Mouse (Mus musculus) T-helper 2 cell (primary cell): ENCODE data around the gene Ptprj.
"Not testable (repeated sequence)": the region's sequence is repeated elsewhere in the genome, so short reads cannot be mapped to it uniquely, and the experiment has no call there.

Experiments
- in situ Hi-C: fragments of 300-600 bp; cut with MboI, MseI; formaldehyde crosslinking; loops from one replicate; pipeline ENCODE4 v1.15.1; 2025; ENCODE audit warnings: high pct_unique_total_duplicates

Ptprj gene

GRCm38 (mm10) chr2:90487471-90488238, 92.8 kb downstream of the Ptprj start:
- in situ Hi-C loops = no loop called here

- in situ Hi-C loops = no loop called here
These were observed 94.2 kb downstream of the Ptprj start for GRCm38 (mm10) chr2:90486226-90486755.

GRCm38 (mm10) chr2:90481505-90481904, 98.9 kb downstream of the Ptprj start:
- in situ Hi-C loops = loop anchor here (5.0 kb wide), 1 partner anchor 86 kb away; no protein-coding TSS in a partner anchor

- in situ Hi-C loops = loop anchor here (5.0 kb wide), 1 partner anchor 86 kb away; no protein-coding TSS in a partner anchor
These were observed 99.6 kb downstream of the Ptprj start for GRCm38 (mm10) chr2:90480747-90481308.

GRCm38 (mm10) chr2:90478531-90478930, 101.9 kb downstream of the Ptprj start:
- in situ Hi-C loops = no loop called here

GRCm38 (mm10) chr2:90477617-90478016, 102.8 kb downstream of the Ptprj start:
- in situ Hi-C loops = no loop called here

- in situ Hi-C loops = no loop called here
These were observed 103.7 kb downstream of the Ptprj start for GRCm38 (mm10) chr2:90476792-90477191.

GRCm38 (mm10) chr2:90476319-90476718, 104.1 kb downstream of the Ptprj start:
- in situ Hi-C loops = no loop called here

- in situ Hi-C loops = no loop called here
These were observed 105.6 kb downstream of the Ptprj start for GRCm38 (mm10) chr2:90474593-90475405.

- in situ Hi-C loops = no loop called here
These were observed 107.7 kb downstream of the Ptprj start for GRCm38 (mm10) chr2:90472701-90473100.

GRCm38 (mm10) chr2:90470122-90470521, 110.3 kb downstream of the Ptprj start:
- in situ Hi-C loops = no loop called here

GRCm38 (mm10) chr2:90466480-90466879, 114.0 kb downstream of the Ptprj start:
- in situ Hi-C loops = loop anchor here (5.0 kb wide), 1 partner anchor 211 kb away; the partner anchor contains the start of gene Nup160

- in situ Hi-C loops = no loop called here
These were observed 116.7 kb downstream of the Ptprj start for GRCm38 (mm10) chr2:90463735-90464134.

- in situ Hi-C loops = no loop called here
These were observed 118.2 kb downstream of the Ptprj start for GRCm38 (mm10) chr2:90462252-90462651.

- in situ Hi-C loops = no loop called here
These were observed 122.5 kb downstream of the Ptprj start for GRCm38 (mm10) chr2:90457946-90458345.

- in situ Hi-C loops = no loop called here
These were observed 128.1 kb downstream of the Ptprj start for GRCm38 (mm10) chr2:90452380-90452779.

- in situ Hi-C loops = no loop called here
These were observed 131.3 kb downstream of the Ptprj start for GRCm38 (mm10) chr2:90448967-90449740.

- in situ Hi-C loops = no loop called here
These were observed 136.6 kb downstream of the Ptprj start for GRCm38 (mm10) chr2:90443811-90444210.

GRCm38 (mm10) chr2:90441811-90442210, 138.6 kb downstream of the Ptprj start:
- in situ Hi-C loops = not testable (repeated sequence)

GRCm38 (mm10) chr2:90440169-90440568, 140.3 kb downstream of the Ptprj start:
- in situ Hi-C loops = not testable (repeated sequence)

GRCm38 (mm10) chr2:90437453-90437852, 143.0 kb downstream of the Ptprj start:
- in situ Hi-C loops = loop anchor here (10.0 kb wide), 1 partner anchor 83 kb away; no protein-coding TSS in a partner anchor
